Mouse (Mus musculus) urinary bladder, adult 2 months (tissue): Measurements from ENCODE around the gene Ect2. TPM values are rescaled to one million over a fixed set of nuclear protein-coding genes. Genes with fewer than 3 reads are reported as not detected.

Experiments
- DNase-seq: peaks from one replicate; pipeline ENCODE4 v3.0.0; 2022; ENCODE audit warnings: low spot score
- polyA plus RNA-seq: library from polyadenylated mRNA; depleted of rRNA; stranded (reverse); fragments of >200 nt; gene quantifications from 2 replicates; pipeline ENCODE4 v1.2.3, GENCODE M21; 2012; rRNA removed

Ect2 gene
- polyA plus RNA-seq, 1 experiment: 1.4 TPM

DNA sequence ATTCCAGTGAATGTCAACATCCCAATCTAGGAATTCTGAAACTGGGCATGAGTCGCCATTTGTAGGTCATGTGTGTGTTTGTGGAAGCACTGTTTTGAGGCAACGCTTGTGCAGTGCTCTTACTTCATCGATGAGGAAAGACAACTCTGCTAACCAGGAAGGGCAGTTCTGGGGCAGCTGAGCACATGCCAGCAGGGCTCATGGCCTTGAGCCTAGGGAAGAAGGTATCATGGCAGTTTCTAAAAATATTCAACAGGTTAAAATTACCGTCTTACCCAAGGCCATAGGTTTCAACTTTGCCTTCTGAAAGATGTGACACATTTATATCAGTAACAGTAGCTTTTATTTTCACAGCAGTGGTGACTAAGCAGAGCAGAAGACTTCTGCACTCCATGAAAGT, 82.0 kb downstream of the Ect2 start:
- no peak for DNase-seq

DNA sequence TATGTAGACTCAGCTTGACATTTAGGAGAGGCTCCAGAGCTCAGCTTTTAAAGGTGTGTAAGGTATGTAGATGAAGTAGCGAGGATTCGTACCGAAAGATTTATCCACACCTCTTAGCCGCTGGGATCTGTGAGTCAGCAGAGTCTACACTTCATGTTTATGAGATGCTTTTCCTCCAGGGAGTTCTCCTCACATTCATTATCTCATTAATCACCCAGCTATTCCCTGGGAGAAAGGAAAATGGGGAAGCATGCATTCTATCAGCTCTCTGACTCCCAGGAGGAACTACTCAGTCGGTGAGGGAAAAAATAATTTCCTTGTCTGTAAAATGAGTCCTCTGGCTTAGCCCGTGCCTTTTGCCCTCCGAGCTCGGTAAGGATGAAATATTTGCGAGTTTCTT, 83.3 kb downstream of the Ect2 start:
- DNase-seq: no peak

DNA sequence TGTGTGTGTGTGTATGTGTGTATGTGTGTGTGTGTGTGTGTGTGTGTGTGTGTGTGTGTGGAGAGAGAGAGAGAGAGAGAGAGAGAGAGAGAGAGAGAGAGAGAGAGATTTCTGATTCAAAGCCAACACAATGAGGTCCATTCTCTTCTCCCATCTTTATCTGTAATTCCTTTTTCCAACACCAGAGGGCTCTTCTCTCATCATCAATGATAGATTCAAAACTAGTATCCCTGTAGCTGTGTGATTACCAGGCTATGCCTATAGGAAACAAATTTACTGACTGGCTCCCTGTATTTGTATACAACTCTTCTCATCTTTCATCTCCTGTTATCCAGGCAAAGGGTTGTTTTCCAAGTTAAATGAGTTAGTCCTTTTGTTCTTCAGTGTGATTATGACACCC, 86.5 kb downstream of the Ect2 start:
- DNase-seq: no peak

DNA sequence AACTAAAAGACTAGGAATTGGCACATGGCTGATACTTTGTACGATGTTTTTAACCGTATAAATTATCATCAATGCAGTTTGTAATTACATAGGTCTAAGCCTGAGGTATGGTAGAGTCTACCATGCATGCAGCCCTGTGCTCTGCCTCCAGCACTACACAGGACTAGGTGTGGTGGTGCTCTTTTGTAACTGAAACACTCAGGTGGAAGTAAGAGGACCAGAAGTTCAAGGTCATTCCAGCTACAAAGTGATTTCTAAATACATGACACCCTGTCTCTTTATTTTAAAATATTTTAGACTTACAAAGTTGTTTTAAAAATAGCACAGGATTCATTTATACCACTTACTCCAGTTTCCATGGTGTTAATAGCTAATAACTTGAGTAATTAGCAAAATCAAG, 88.8 kb downstream of the Ect2 start:
- DNase-seq: no peak

DNA sequence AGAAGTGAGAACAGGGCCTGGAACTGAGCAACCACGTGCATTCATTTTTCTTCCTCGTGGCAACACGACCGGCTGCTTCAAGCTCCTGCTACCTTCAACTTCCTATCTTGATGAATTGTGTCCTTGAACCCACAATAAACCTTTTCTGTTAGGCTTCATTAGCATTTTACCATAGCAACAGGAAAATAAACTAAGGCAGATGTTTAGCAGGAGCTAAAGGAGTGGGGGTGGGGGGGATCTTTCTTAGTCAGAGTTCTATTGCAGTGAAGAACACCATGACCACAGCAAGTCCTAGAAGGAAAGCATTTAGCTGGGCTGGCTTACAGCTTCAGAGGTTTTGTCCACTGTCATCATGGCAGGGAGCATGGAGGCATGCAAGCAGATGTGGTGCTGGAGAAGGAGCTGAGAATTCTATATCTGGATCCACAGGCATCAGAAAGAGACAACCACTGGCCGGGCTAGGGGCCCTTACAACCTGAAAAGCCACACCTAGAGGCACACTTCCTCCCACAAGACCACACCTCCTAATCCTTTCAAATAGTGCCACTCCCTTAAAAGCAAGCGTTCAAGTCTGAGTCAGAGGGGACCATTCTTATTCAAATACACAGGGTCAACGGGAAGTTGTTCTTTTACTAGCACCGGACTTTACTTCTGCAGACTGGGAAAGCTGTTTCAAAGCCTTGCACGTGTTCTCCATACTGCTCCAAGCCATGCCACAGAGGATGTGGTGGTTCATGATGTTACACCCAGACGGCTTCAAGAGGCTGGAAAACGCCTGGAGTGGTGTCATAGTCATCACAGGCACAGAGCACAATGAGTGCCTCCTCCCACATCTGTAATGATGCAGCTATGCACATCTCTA, 90.0 kb downstream of the Ect2 start:
- DNase-seq: no peak

DNA sequence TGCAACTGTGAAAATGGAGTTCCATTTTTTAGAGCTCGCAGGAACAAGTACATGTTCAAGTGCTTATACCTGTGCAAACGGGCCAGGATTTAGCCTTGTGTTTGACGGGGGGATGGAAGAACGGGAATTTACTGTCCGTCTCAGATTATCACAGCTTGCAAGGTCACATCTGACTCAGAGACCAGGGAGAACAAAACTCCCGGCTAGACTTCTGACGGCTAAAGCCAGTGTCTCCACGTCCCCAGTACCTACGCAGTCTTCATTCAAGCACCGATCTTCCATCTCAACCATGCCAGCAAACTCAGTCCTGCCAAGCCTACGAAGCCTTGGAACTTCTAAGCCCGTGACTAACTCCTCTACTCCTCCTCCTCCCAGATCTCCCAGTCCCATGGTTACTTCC, 93.2 kb downstream of the Ect2 start:
- no peak for DNase-seq

DNA sequence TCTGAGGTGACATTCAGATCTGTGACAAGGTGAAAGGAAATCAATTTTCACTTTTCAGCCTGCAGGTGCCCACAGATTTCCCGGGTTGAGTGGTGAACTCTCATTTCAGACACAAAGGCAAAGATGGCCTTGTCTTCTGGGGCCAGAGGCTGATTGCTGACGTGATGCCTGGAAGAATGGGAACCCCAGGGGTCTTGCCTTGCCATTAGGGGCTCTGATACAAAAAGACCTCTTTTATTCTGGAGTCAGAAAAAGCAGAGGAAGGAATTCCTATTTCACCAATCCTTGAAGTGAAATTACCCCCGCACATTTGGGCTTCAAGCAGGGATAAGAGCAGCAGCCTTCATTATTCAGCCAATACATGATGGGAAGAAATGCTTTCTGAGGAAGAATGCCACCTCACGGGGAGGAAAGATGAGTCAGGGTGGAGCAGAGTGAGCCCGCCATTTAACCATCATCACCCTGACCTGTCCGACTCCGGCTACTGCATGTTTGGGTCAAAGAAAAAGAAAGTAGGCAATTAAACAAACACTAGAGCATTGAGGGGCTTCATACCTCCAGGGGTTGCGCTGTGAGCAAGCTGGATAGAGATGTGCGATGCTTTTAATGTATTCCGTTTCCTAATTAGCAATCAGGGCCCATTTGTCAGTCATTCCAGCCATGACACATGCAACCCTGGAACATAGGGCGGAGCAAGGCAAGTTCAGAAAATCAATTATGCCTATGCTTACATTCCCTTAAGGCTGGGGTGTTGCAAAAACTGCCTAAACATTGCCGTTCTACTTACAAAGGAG, 94.0 kb downstream of the Ect2 start:
- no peak for DNase-seq

DNA sequence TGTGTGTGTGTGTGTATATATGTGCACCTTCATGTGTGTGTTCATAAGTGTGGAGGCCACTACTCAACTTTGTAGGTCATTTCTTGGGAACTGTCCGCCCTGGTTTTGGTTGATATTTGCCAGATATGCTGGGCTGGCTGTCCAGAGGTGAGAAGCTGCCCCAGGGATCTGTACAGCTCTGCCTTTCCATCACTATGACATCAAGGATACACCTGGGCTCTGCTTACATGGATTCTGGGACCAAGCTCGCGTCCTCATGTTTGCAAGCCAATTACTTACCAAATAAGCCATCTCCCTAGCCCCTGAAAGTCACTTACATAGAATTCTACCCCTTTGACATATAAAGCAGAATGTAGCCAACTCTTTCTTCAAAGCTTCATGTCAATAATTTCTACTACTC, 98.2 kb downstream of the Ect2 start:
- DNase-seq: no peak

DNA sequence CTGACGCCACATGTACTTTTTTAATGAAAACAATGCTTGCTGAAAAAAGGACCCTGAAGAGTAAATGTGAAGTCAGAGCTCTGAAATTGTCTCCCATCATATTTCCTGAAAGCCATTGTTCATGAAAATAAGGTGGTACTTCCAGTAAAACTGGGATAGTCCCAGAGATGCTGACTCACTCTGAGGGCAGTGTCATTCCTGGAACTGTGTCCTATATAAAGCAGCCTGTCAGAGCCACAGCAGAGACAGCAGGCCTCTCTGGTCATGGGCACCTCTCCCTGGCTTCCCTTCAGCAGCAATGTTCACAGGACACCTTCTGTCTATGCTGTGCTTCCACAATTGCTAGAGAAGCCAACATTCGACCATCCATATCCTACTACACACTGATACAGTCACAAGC, 98.9 kb downstream of the Ect2 start:
- DNase-seq: no peak

Other genes with a start within 250 kb of the Ect2 start
- 5.8 and 7.9 TPM in 2 replicates for gene Nceh1, start 29.1 kb upstream of the Ect2 start, polyA plus RNA-seq
- 5.5 and 7.9 TPM in 2 replicates for gene Tnfsf10, start 163.2 kb upstream of the Ect2 start, polyA plus RNA-seq
- not detected in 2 replicates for gene Ghsr, start 217.5 kb upstream of the Ect2 start, polyA plus RNA-seq